Mouse (Mus musculus) c-Kit-positive CD71-positive TER-119-negative erythroid progenitor cells, embryonic 14.5 days (primary cell): Measurements from ENCODE around the gene Ncstn.

Experiments used
- DNase-seq: peaks from one replicate; pipeline ENCODE4 v3.0.0-alpha.2; 2013; ENCODE audit warnings: low read depth

The Ncstn gene

GRCm38 (mm10) chr1:172082101-172082898 is at the start of gene Ncstn, which contains the start of gene Copa:
Gene Ncstn, minus strand, starts transcription at chr1:172082795.
Gene Copa, plus strand, starts transcription at chr1:172082529.
- DNase-seq, result peak; percentile 88

- no peak for DNase-seq
Observed at GRCm38 (mm10) chr1:172132319-172132718, 49.7 kb upstream of the Ncstn start.

GRCm38 (mm10) chr1:172129780-172130179 is 47.2 kb upstream of the Ncstn start:
- DNase-seq, result no peak

- DNase-seq, result no peak
Observed at GRCm38 (mm10) chr1:172129108-172129507, 46.5 kb upstream of the Ncstn start.

- no peak for DNase-seq
Observed at GRCm38 (mm10) chr1:172128563-172128962, 46.0 kb upstream of the Ncstn start.

GRCm38 (mm10) chr1:172127487-172127886 is 44.9 kb upstream of the Ncstn start:
- DNase-seq, result no peak

- DNase-seq, result peak; percentile 88
Observed at GRCm38 (mm10) chr1:172126376-172127347, 44.1 kb upstream of the Ncstn start, which contains the start of gene Pex19. Gene Pex19, plus strand, starts transcription at chr1:172126755.

- DNase-seq, result no peak
Observed at GRCm38 (mm10) chr1:172124572-172124971, 42.0 kb upstream of the Ncstn start.

GRCm38 (mm10) chr1:172122671-172123070 is 40.1 kb upstream of the Ncstn start:
- no peak for DNase-seq

GRCm38 (mm10) chr1:172119720-172120119 is 37.1 kb upstream of the Ncstn start:
- DNase-seq, result no peak

GRCm38 (mm10) chr1:172119100-172119499 is 36.5 kb upstream of the Ncstn start:
- DNase-seq, result no peak

- DNase-seq, result no peak
Observed at GRCm38 (mm10) chr1:172116948-172117347, 34.4 kb upstream of the Ncstn start.

GRCm38 (mm10) chr1:172107777-172108477 is 25.3 kb upstream of the Ncstn start:
- DNase-seq, result no peak

GRCm38 (mm10) chr1:172105101-172105500 is 22.5 kb upstream of the Ncstn start:
- DNase-seq, result no peak

- DNase-seq, result no peak
Observed at GRCm38 (mm10) chr1:172103619-172104018, 21.0 kb upstream of the Ncstn start.

GRCm38 (mm10) chr1:172099325-172100033 is 16.9 kb upstream of the Ncstn start:
- DNase-seq, result no peak

GRCm38 (mm10) chr1:172095202-172095601 is 12.6 kb upstream of the Ncstn start:
- DNase-seq, result no peak

GRCm38 (mm10) chr1:172094295-172094694 is 11.7 kb upstream of the Ncstn start:
- DNase-seq, result no peak

GRCm38 (mm10) chr1:172093522-172093921 is 10.9 kb upstream of the Ncstn start:
- no peak for DNase-seq

GRCm38 (mm10) chr1:172082899-172083445 is 377 bp upstream of the Ncstn start:
- peak; percentile 35 for DNase-seq

- no peak for DNase-seq
Observed at GRCm38 (mm10) chr1:172077981-172078380, 4.6 kb downstream of the Ncstn start.
